Mouse (Mus musculus) ES-Bruce4 (cell line): ENCODE data around the gene Jakmip3.

Experiments
- CTCF ChIP-seq: IDR thresholded peaks from one replicate; pipeline ENCODE4 v1.8.1; 2011; ENCODE audit warnings: low read depth, low read length
- POLR2A ChIP-seq: IDR thresholded peaks from one replicate; pipeline ENCODE4 v1.8.1; 2011; ENCODE audit warnings: low read length; ENCODE audit not compliant: insufficient read depth

- no peak for TF ChIP-seq CTCF
- TF ChIP-seq POLR2A, result no peak
Observed at GRCm38 (mm10) chr7:139093781-139094180, 153.3 kb downstream of the Jakmip3 start.
